Comparison of ENCODE assay signal across 10 mouse cellular contexts in the genomic region with DNA sequence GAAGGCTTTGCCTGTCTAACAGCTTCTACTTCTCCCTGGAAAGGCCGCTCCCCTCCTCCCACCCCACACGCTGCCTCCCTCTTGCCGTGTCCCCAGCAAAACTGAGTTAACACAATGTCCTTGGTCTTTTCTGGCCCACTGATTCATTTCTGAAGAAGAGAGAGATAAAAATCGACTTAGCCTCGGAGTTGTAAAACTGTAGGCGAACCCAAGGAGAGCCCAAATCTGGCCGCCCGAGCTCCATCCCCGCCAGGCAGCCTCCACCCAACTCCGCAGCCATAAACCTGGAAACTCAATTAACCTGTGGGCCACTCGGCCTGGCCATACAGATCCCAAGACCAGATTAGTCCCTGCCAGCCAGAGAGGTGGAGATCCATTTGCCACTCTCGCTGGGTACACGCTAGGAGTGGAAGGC. TPM values are rescaled to one million over a fixed set of nuclear protein-coding genes. Genes with fewer than 3 reads are reported as not detected.
DNase-seq lines count a peak whose midpoint lies in the region; ATAC-seq and TF ChIP-seq lines count a peak whose summit lies in the region.
"Had no signal": no experiment of that assay in that cellular context is flagged by ENCODE, and none has a peak within 500 bp of the region (broad histone marks: within the 10 kb centered on the region; RNA-seq: fewer than 3 reads in every experiment).

No protein-coding gene starts in this region.

- no peak for TF ChIP-seq CTCF in ES-Bruce4 (IDR thresholded peaks at IDR 0.05; ENCODE audit: low read depth, low read length)
- TF ChIP-seq CTCF in kidney, postnatal 0 days (IDR thresholded peaks at IDR 0.05; ENCODE audit: low read depth): no peak

- TF ChIP-seq EP300 in ES-Bruce4 (IDR thresholded peaks at IDR 0.05; ENCODE audit: insufficient read depth, low read depth, low read length): no peak

- H3K9me3 ChIP-seq in hindbrain, embryonic 13.5 days: no peaks in the 10 kb centered on the region
- H3K9me3 ChIP-seq in hindbrain, embryonic 11.5 days (ENCODE audit: control insufficient read depth, low read length): no peaks in the 10 kb centered on the region
- H3K9me3 ChIP-seq in ES-Bruce4 (replicated peaks; ENCODE audit: control insufficient read depth, insufficient read depth, low read length, poor library complexity, severe bottlenecking): no peaks in the 10 kb centered on the region
- H3K9me3 ChIP-seq in kidney, postnatal 0 days (replicated peaks; ENCODE audit: low read length): no peaks in the 10 kb centered on the region
- no peaks in the 10 kb centered on the region for H3K9me3 ChIP-seq in midbrain, embryonic 16.5 days (replicated peaks; ENCODE audit: control insufficient read depth, low read length, poor library complexity, severe bottlenecking)

- H3K27me3 ChIP-seq in hindbrain, embryonic 13.5 days: no peaks in the 10 kb centered on the region
- H3K27me3 ChIP-seq in hindbrain, embryonic 11.5 days (ENCODE audit: control insufficient read depth, insufficient read depth, low read length): no peaks in the 10 kb centered on the region
- H3K27me3 ChIP-seq in ES-Bruce4 (ENCODE audit: control insufficient read depth, insufficient read depth, low read length, poor library complexity, severe bottlenecking): no peaks in the 10 kb centered on the region
- no peaks in the 10 kb centered on the region for H3K27me3 ChIP-seq in kidney, postnatal 0 days (ENCODE audit: insufficient read depth, low read length)
- no peaks in the 10 kb centered on the region for H3K27me3 ChIP-seq in midbrain, embryonic 16.5 days (ENCODE audit: control insufficient read depth, insufficient read depth, low read depth, low read length)

- peaks cover 31% of the 10 kb centered on the region for H3K36me3 ChIP-seq in hindbrain, embryonic 13.5 days
- H3K36me3 ChIP-seq in hindbrain, embryonic 11.5 days (ENCODE audit: control insufficient read depth, insufficient read depth, low read length): no peaks in the 10 kb centered on the region
- no peaks in the 10 kb centered on the region for H3K36me3 ChIP-seq in ES-Bruce4 (ENCODE audit: control insufficient read depth, insufficient read depth, low read length, poor library complexity, severe bottlenecking)
- H3K36me3 ChIP-seq in kidney, postnatal 0 days (ENCODE audit: insufficient read depth, low read length): 0 out of 2 replicates have a peak, but pooled peaks cover 8% of the 10 kb centered on the region
- peaks cover 19% of the 10 kb centered on the region for H3K36me3 ChIP-seq in midbrain, embryonic 16.5 days (ENCODE audit: control insufficient read depth, insufficient read depth, low read length)
- H3K36me3 ChIP-seq: G1E had no signal

- H3K27ac ChIP-seq in hindbrain, embryonic 13.5 days: peak overlapping the region; percentile 44
- no peak overlapping the region for H3K27ac ChIP-seq in hindbrain, embryonic 11.5 days (ENCODE audit: low read depth, low read length)
- H3K27ac ChIP-seq in ES-Bruce4 (ENCODE audit: insufficient read depth, low read length): no peak overlapping the region
- peak overlapping the region; percentile 92 for H3K27ac ChIP-seq in brown adipose tissue, adult 24 weeks (replicated peaks; ENCODE audit: low read depth, low read length)
- peak overlapping the region; percentile 96 for H3K27ac ChIP-seq in kidney, postnatal 0 days
- H3K27ac ChIP-seq in midbrain, embryonic 16.5 days (ENCODE audit: low read length): no peak overlapping the region

- H3K4me1 ChIP-seq in hindbrain, embryonic 13.5 days (replicated peaks): peaks cover 4% of the 10 kb centered on the region; the same call in 1 of the 2 replicates
- H3K4me1 ChIP-seq in hindbrain, embryonic 11.5 days (replicated peaks; ENCODE audit: control insufficient read depth, insufficient read depth, low read length): no peaks in the 10 kb centered on the region; the same call in 1 of the 2 replicates
- H3K4me1 ChIP-seq in ES-Bruce4 (ENCODE audit: control insufficient read depth, insufficient read depth, low read length): no peaks in the 10 kb centered on the region
- peaks cover 18% of the 10 kb centered on the region for H3K4me1 ChIP-seq in brown adipose tissue, adult 24 weeks (ENCODE audit: control insufficient read depth, insufficient read depth, insufficient read length, low read length)
- H3K4me1 ChIP-seq in kidney, postnatal 0 days (replicated peaks; ENCODE audit: insufficient read depth, low read length): peaks cover 35% of the 10 kb centered on the region
- H3K4me1 ChIP-seq in midbrain, embryonic 16.5 days (ENCODE audit: control insufficient read depth, insufficient read depth, low read length): no peaks in the 10 kb centered on the region

- TF ChIP-seq POLR2A in ES-Bruce4 (IDR thresholded peaks at IDR 0.05; ENCODE audit: insufficient read depth, low read length): no peak

- H3K4me3 ChIP-seq in hindbrain, embryonic 13.5 days: no peak overlapping the region
- no peak overlapping the region for H3K4me3 ChIP-seq in hindbrain, embryonic 11.5 days (ENCODE audit: low read depth, low read length)
- peak overlapping the region; percentile 23; the same call in 1 of the 2 replicates for H3K4me3 ChIP-seq in ES-Bruce4 (ENCODE audit: low read depth, low read length)
- H3K4me3 ChIP-seq in brown adipose tissue, adult 24 weeks (ENCODE audit: insufficient read depth, low read depth, low read length): no peak overlapping the region
- H3K4me3 ChIP-seq in kidney, postnatal 0 days (replicated peaks; ENCODE audit: low read depth, low read length): no peak overlapping the region
- no peak overlapping the region for H3K4me3 ChIP-seq in midbrain, embryonic 16.5 days (ENCODE audit: low read depth, low read length)

- no peak for ATAC-seq in hindbrain, embryonic 13.5 days (ENCODE audit: low FRiP score)
- ATAC-seq in hindbrain, embryonic 11.5 days (ENCODE audit: low FRiP score): no peak
- ATAC-seq in kidney, postnatal 0 days (replicated peaks; ENCODE audit: low FRiP score, low read depth): no peak; the same call in 1 of the 2 replicates
- ATAC-seq in midbrain, embryonic 16.5 days: no peak
- ATAC-seq: forebrain, embryonic 16.5 days had no signal

- 87% methylated on average over 13 of the region's 13 CpGs for WGBS in hindbrain, embryonic 13.5 days
- 82% methylated on average over 13 of the region's 13 CpGs for WGBS in hindbrain, embryonic 11.5 days
- WGBS in kidney, postnatal 0 days: 41% methylated on average over 13 of the region's 13 CpGs
- WGBS in midbrain, embryonic 16.5 days: 87% methylated on average over 13 of the region's 13 CpGs

- DNase-seq in hindbrain, embryonic 11.5 days (ENCODE audit: low spot score): no peak
- no peak for DNase-seq in kidney, postnatal 0 days (ENCODE audit: low spot score)
- no peak for DNase-seq in urinary bladder, postnatal 4 days (ENCODE audit: low spot score in 2 of 2)
- no peak for DNase-seq in yolk sac, embryonic 10.5 days (ENCODE audit: low spot score)

- H3K4me2 ChIP-seq in hindbrain, embryonic 13.5 days: no peak overlapping the region
- H3K4me2 ChIP-seq in hindbrain, embryonic 11.5 days (replicated peaks; ENCODE audit: low read depth, low read length): no peak overlapping the region
- peak overlapping the region; percentile 36; the same call in 1 of the 2 replicates for H3K4me2 ChIP-seq in kidney, postnatal 0 days (ENCODE audit: low read length)
- H3K4me2 ChIP-seq in midbrain, embryonic 16.5 days (ENCODE audit: low read length): no peak overlapping the region

- no peak overlapping the region for H3K9ac ChIP-seq in hindbrain, embryonic 13.5 days
- no peak overlapping the region for H3K9ac ChIP-seq in hindbrain, embryonic 11.5 days (ENCODE audit: low read depth, low read length)
- no peak overlapping the region for H3K9ac ChIP-seq in ES-Bruce4 (ENCODE audit: low read depth, poor library complexity, severe bottlenecking)
- no peak overlapping the region for H3K9ac ChIP-seq in kidney, postnatal 0 days (ENCODE audit: low read depth, low read length)
- H3K9ac ChIP-seq in midbrain, embryonic 16.5 days (ENCODE audit: low read depth, low read length): no peak overlapping the region

RNA-seq across cellular contexts. Expression of a gene that starts 47.3 kb away (rescaled TPM):
- polyA plus RNA-seq in hindbrain, embryonic 13.5 days (2015; fragmentation: Nextera tagmentation; extraction: Ambion mirVana): 11.5 and 11.7 TPM in 2 replicates
- polyA plus RNA-seq in hindbrain, embryonic 11.5 days (2014; fragmentation: Nextera tagmentation; extraction: Ambion mirVana): 3.8 and 3.9 TPM in 2 replicates
- 0.25 and 0.30 TPM in 2 replicates for polyA plus RNA-seq in ES-Bruce4 (2011; ENCODE audit: insufficient read depth, insufficient read length, low read depth, missing spikeins)
- 0.20 and 0.46 TPM in 2 replicates for polyA plus RNA-seq in brown adipose tissue, adult 24 weeks (2012; ENCODE audit: insufficient read depth, insufficient read length, missing spikeins)
- 10.7 and 12.3 TPM in 2 replicates for polyA plus RNA-seq in kidney, postnatal 0 days (2015; fragmentation: Nextera tagmentation; extraction: Ambion mirVana)
- polyA plus RNA-seq in midbrain, embryonic 16.5 days (2015; fragmentation: Nextera tagmentation; extraction: Ambion mirVana): 13.9 and 15.0 TPM in 2 replicates
- polyA plus RNA-seq: G1E had no signal

Comparison
In these comparisons a context has a peak if more than half of its experiments do, and no peak if none do; other contexts are left out.
1. H3K27ac ChIP-seq: peak in hindbrain, embryonic 13.5 days (single experiment), brown adipose tissue, adult 24 weeks (single experiment) and kidney, postnatal 0 days (single experiment); none in hindbrain, embryonic 11.5 days (single experiment), ES-Bruce4 (single experiment) and midbrain, embryonic 16.5 days (single experiment).